Mouse (Mus musculus) bone marrow macrophage, adult 2 months (primary cell): ENCODE data around the gene Larp4b.

Source experiments
- CTCF ChIP-seq: IDR thresholded peaks from 2 replicates; pipeline ENCODE4 v1.5.1; 2012; ENCODE audit warnings: low read depth, mild to moderate bottlenecking, low read length, moderate library complexity
- POLR2A ChIP-seq: IDR thresholded peaks from 2 replicates; pipeline ENCODE4 v1.6.1; 2012; ENCODE audit warnings: mild to moderate bottlenecking, low read depth, low read length, borderline replicate concordance

DNA sequence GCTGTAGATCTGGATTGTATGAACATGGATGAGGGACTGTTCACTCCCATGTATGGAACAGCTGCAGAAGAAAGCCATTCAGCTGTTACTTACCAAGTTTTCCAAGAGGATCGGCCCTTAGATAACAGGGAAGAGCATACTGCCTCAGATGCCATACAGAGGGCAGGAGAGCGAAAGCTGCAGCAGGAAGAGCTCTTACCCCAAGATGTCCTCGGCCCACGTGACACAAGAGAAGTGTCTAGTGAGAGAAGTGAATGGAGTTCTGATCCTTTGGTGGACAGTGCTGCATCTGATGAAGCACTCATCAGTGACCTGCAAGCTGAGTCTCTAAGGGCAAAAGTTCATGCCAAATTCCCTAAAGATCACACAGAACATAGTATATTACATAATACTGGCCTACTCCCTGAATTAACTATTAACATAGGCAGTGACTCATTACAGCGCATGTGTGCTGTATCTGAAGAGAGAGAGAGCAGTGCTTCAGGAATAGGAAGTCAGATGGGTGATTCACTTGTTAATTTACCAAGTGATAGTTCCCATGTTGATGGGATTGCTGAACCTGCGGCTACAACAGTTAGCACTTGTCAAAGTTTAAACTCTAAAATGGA lies 35.1 kb downstream of the Larp4b start:
- no peak for TF ChIP-seq CTCF
- no peak for TF ChIP-seq POLR2A
